Mouse (Mus musculus) kidney, adult 18-20 months (tissue): ENCODE data around the gene Gm8104.
"Not testable (repeated sequence)": the region's sequence is repeated elsewhere in the genome, so short reads cannot be mapped to it uniquely, and the experiment has no call there.

Source experiments
- DNase-seq: peaks from one replicate; pipeline ENCODE4 v3.0.0; 2021

Gm8104 gene

DNA sequence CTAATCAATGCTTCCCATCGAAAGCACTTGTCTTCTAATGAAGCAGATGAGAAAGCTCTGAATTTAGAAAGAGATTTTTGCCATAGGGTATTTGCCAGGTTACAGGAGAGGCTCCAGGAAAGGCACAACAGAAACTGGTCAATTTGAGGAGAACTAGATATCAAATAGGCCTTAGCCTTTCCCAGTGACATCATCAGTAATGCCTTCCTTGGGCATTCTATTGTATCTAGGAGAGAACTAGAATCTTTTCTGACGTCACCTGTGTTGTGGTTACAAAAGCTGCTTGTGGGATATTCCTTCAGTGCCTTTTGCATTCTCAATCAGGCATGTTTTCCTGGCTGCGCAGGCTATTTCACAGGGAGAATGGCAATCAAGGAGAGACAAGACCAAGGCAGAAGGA lies at the start of gene Gm8104:
Gene Gm8104, plus strand, starts transcription at position 301 of the 400 bp plus-strand sequence.
- DNase-seq, result not testable (repeated sequence)

DNA sequence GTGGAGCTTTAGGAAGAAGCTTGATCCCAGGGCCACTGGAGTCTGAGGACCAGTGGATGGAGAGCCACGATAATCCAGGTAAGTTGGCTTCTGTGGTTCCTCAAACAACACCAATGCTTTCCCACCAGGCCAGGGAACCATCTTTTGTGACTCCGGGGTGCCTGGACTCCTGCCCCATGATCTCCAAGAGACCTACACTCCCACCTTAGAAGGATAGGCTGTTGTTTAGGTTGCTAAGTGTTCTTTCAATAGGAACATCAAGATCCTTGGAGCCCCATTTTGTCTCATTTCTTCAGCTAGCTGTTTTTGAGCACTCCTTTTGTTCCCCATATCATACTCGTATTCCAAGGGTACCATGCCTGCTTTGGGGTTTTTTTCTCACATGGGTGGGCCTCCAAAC lies 42.3 kb upstream of the Gm8104 start:
- not testable (repeated sequence) for DNase-seq

DNA sequence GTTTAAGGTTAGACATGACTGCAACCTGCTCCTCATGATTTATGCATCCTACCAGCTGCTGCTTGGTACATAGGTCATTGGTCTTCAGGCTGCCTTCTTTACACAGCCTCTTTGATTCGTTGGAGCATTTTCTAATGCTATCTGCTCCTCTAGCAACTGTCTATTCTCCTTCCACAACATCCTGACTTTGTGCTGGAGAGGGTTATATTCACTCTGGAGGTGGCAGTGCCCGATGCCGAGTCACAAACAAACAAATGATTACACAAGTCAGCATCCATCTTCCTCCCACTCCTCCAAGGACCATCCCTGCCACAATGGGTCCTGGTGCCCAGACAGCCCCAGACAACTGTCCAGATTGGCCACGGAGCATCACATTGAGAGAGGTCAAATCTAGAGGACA lies 40.2 kb upstream of the Gm8104 start:
- DNase-seq, result not testable (repeated sequence)

DNA sequence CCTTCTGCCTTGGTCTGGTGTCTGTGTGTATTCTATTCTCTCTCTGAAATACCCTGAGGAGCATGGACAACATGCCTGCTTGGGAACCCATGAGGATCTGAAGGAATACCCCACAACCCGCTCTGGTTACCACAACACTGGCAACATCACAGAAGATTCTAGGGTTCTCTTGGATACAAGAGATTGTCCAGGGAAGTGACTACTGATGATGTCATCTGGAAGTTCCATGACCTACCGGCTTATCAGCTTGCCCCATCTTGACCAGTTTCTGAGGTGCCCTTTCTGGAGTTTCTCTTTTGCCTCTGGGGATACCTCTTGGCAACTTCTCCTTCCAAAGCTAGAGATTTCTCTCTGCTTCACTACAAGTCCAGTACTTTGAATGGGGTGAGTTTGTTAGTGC lies 23.9 kb upstream of the Gm8104 start, which contains the start of gene Gm8094:
Gene Gm8094, minus strand, starts transcription at position 101 of the 400 bp plus-strand sequence.
- not testable (repeated sequence) for DNase-seq

DNA sequence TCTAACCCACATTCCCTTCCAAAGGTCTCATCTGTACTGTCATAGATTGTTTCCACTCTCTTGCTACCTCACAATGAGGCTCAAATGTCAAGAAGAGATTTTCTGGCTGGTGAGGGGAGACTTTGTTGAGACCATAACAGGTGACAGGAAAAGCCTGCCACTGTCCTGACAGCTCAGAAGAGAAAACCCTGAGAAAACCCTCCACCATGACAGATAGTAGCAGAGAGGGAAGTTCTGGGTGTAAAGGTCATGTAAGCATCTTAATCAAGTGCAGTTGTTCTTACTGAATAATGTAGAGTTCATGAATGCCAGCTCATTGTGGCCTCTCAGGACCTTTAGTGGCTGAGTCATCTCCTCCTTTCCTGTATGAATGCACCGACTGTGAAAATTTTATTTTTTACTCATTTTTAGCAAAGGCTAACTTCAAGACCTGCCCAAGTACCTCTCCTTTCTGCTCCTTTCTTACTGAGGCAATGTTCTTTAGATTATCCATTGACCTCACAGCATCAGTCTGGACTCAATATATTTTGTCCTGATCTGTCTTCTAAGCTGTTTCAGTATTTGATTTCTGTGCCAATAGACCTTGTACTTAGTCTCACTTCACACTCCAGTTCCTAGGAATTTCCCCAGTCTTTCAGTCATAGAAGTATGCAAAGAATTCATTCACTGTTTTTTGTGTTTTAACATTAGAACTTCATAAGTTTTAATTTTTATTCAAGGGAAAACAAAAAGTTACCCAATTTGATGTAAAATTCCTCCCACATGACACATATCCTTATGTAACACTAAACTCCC lies 15.3 kb upstream of the Gm8104 start:
- peak; percentile 3 for DNase-seq

DNA sequence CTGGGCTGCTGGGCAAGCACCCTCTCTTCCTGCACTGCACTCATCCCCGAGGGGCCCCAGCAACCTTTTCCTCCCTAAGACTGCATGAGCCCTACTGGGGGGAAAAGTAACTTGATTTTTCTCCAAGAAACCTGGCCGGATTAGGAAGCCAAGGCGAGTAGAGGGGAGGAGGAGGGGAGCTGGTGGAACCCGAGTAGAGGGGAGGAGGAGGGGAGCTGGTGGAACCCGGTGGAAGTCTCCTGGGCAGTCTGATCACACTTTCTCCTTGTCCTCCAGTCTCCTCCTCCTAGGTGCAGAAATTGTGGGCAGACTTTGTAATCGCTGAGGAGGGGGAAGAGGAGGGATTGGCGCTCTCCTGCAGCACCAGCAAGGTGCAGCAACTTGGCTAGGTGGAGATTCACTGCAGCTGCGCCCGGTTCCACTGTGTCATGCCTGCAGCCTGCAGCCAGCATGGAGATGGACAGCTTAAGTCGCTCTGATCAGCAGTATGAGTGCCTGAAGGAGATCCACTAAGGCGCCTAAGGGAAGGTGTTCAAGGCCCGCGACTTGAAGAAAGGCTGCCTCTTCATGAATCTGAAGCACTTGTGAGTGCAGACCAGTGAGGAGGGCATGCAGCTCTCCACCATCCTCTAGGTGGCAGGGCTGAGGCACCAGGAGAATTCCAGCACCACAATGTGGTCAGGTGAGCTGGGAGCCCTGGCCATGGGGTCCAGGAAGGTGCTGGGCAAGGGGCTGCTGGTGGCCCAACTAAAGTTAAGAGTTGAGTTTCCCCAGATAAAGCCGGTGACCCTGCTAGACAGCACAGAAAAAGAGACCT lies 11.1 kb upstream of the Gm8104 start:
- DNase-seq, result not testable (repeated sequence)

DNA sequence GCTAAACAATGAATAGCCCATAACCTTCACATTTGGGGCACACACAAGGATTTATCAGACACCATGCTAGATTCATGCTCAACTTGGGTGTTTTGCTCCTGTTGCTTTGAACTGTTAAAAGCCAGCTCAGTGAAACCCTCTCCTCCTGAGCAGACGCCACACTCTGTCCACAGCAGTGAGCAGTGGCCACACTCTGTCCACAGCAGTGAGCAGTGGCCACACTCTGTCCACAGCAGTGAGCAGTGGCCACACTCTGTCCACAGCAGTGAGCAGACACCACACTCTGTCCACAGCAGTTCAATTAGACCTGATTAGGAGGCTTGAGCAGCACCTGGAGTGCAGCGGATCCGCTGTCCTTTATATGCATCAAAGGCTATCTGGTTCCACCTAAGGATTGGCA lies 19.3 kb downstream of the Gm8104 start:
- DNase-seq, result not testable (repeated sequence)

DNA sequence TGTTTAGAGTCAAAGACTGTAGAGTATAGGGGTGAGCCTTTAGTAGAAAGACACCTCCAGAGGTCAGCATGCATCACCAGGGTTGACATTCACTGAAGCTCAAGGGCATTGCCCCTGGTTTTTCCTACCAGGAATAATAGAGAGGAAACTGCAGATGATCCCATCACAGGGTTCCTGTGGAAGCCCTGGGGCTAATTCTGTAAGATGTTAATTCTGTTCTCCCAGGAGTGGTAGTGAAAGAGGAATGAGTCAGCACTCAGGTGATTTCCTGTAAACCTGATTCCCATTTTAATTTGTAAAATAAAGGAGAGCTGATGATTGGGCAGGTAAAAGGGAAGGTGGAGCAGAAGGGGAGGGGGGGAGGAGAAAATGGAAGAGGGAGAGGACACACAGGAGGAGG lies 25.9 kb downstream of the Gm8104 start:
- not testable (repeated sequence) for DNase-seq
